43 mouse cellular contexts compared by ENCODE assay signal in genomic region chr4:106751726-106752125, GRCm38 (mm10). TPM values are rescaled to one million over a fixed set of nuclear protein-coding genes. Genes with fewer than 3 reads are reported as not detected.
"Had no signal": no experiment of that assay in that cellular context is flagged by ENCODE, and none has a peak within 500 bp of the region (broad histone marks: within the 10 kb centered on the region; RNA-seq: fewer than 3 reads in every experiment).

No protein-coding gene starts in this region.

- H3K4me3 ChIP-seq: heart, embryonic 10.5 days; heart, embryonic 12.5 days; heart, embryonic 13.5 days; heart, embryonic 15.5 days; hindbrain, embryonic 10.5 days; hindbrain, embryonic 12.5 days; hindbrain, embryonic 13.5 days; hindbrain, embryonic 15.5 days; intestine, embryonic 15.5 days; kidney, embryonic 15.5 days; layer of hippocampus, adult 2 months had no signal

- H3K9me3 ChIP-seq: heart, embryonic 10.5 days; heart, embryonic 12.5 days; heart, embryonic 13.5 days; heart, embryonic 15.5 days; hindbrain, embryonic 10.5 days; hindbrain, embryonic 12.5 days; hindbrain, embryonic 13.5 days; hindbrain, embryonic 15.5 days; intestine, embryonic 15.5 days; kidney, embryonic 15.5 days had no signal

- H3K4me2 ChIP-seq: heart, embryonic 11.5 days; heart, embryonic 12.5 days; heart, embryonic 13.5 days; heart, embryonic 15.5 days; hindbrain, embryonic 12.5 days; hindbrain, embryonic 13.5 days; hindbrain, embryonic 14.5 days; hindbrain, embryonic 15.5 days; intestine, embryonic 15.5 days; kidney, embryonic 15.5 days had no signal

- DNase-seq: heart, postnatal 10 days; heart, postnatal 14 days; heart, postnatal 36 days; heart, postnatal 4 days; kidney, adult 11 months; kidney, adult 18-20 months; kidney, adult 2 months; kidney, adult 8-10 months; kidney, adult 9 months; kidney, postnatal 10 days; kidney, postnatal 14 days; kidney, postnatal 25 days; kidney, postnatal 36 days; kidney, postnatal 4 days; layer of hippocampus, adult 9-11 months; layer of hippocampus, postnatal 36 days had no signal

- H3K27me3 ChIP-seq: heart, embryonic 13.5 days; heart, embryonic 15.5 days; hindbrain, embryonic 12.5 days; hindbrain, embryonic 13.5 days; hindbrain, embryonic 15.5 days; intestine, embryonic 15.5 days; kidney, embryonic 15.5 days had no signal

- H3K9ac ChIP-seq: heart, embryonic 12.5 days; heart, embryonic 13.5 days; heart, embryonic 15.5 days; hindbrain, embryonic 12.5 days; hindbrain, embryonic 13.5 days; hindbrain, embryonic 14.5 days; hindbrain, embryonic 15.5 days; intestine, embryonic 15.5 days; kidney, embryonic 15.5 days had no signal

- ATAC-seq: hindbrain, embryonic 16.5 days; hindbrain, postnatal 0 days; inflammation-experienced regulatory T-cells, adult 6 months; intestine, embryonic 15.5 days; intestine, embryonic 16.5 days; intestine, postnatal 0 days had no signal

- H3K27ac ChIP-seq: heart, embryonic 10.5 days; heart, embryonic 13.5 days; heart, embryonic 15.5 days; hindbrain, embryonic 10.5 days; hindbrain, embryonic 12.5 days; hindbrain, embryonic 13.5 days; hindbrain, embryonic 14.5 days; hindbrain, embryonic 15.5 days; hindbrain, postnatal 0 days; intestine, embryonic 15.5 days; kidney, embryonic 15.5 days; kidney, postnatal 0 days; layer of hippocampus, adult 2 months had no signal

- H3K36me3 ChIP-seq: heart, embryonic 10.5 days; hindbrain, embryonic 10.5 days; hindbrain, embryonic 12.5 days; hindbrain, embryonic 13.5 days; hindbrain, embryonic 15.5 days; intestine, embryonic 15.5 days; kidney, embryonic 15.5 days had no signal

RNA-seq across cellular contexts. Expression of gene Fam151a, which starts 18.0 kb away (rescaled TPM):
- total RNA-seq: hematopoietic stem cell, adult 5-6 weeks; hindbrain, postnatal 0 days; layer of hippocampus, adult 18-20 months; layer of hippocampus, adult 2 months; layer of hippocampus, adult 8-10 months; layer of hippocampus, postnatal 10 days; layer of hippocampus, postnatal 14 days; layer of hippocampus, postnatal 25 days; layer of hippocampus, postnatal 36 days had no signal
- polyA plus RNA-seq: heart, embryonic 11.5 days; heart, embryonic 12.5 days; heart, postnatal 0 days; hindbrain, embryonic 10.5 days; hindbrain, embryonic 11.5 days; hindbrain, embryonic 12.5 days; hindbrain, embryonic 13.5 days; hindbrain, embryonic 14.5 days; hindbrain, embryonic 15.5 days; hindbrain, embryonic 16.5 days; hindbrain, postnatal 0 days; inflammation-experienced regulatory T-cells, adult 6 months had no signal

RNA-seq across cellular contexts. Expression of gene Mroh7, which starts 21.0 kb away (rescaled TPM):
- total RNA-seq: hematopoietic stem cell, adult 5-6 weeks had no signal
- polyA plus RNA-seq: hindbrain, embryonic 10.5 days; inflammation-experienced regulatory T-cells, adult 6 months had no signal
